Mouse (Mus musculus) intestine, postnatal 0 days (tissue): ENCODE data around the gene Rad23a. TPM values are rescaled to one million over a fixed set of nuclear protein-coding genes. Genes with fewer than 3 reads are reported as not detected.
A peak's percentile ranks its signal among the peaks of the same experiment; 100 is the strongest.

ENCODE experiments used
- ATAC-seq: fragments of 200-750 bp; cut with Nextera tagmentation; 2 replicates; pipeline ENCODE4 v1.8.0; 2017; ENCODE audit warnings: mild to moderate bottlenecking, moderate TSS enrichment, moderate library complexity
- H3K27ac ChIP-seq: fragments of 300-500 bp; sonication (generic); 2 replicates; pipeline ENCODE4 v1.5.1; 2014; ENCODE audit warnings: mild to moderate bottlenecking, low read depth, low read length, moderate library complexity
- H3K27me3 ChIP-seq: fragments of 300-500 bp; sonication (generic); replicated peaks from 2 replicates; pipeline ENCODE4 v1.6.1; 2014; ENCODE audit warnings: low read length, mixed read lengths; ENCODE audit not compliant: control insufficient read depth, insufficient read depth
- H3K36me3 ChIP-seq: fragments of 300-500 bp; sonication (generic); 2 replicates; pipeline ENCODE4 v1.6.1; 2014; ENCODE audit warnings: mild to moderate bottlenecking, moderate library complexity; ENCODE audit not compliant: control insufficient read depth, insufficient read depth
- H3K4me1 ChIP-seq: fragments of 300-500 bp; sonication (generic); replicated peaks from 2 replicates; pipeline ENCODE4 v1.6.1; 2014; ENCODE audit warnings: antibody characterized with exemption, low read length, mixed read lengths; ENCODE audit not compliant: control insufficient read depth, insufficient read depth
- H3K4me2 ChIP-seq: fragments of 300-500 bp; sonication (generic); replicated peaks from 2 replicates; pipeline ENCODE4 v1.6.1; 2014; ENCODE audit warnings: low read depth, mild to moderate bottlenecking, moderate library complexity
- H3K4me3 ChIP-seq: fragments of 300-500 bp; sonication (generic); 2 replicates; pipeline ENCODE4 v1.5.1; 2014; ENCODE audit warnings: low read depth, low read length
- H3K9ac ChIP-seq: fragments of 300-500 bp; sonication (generic); 2 replicates; pipeline ENCODE4 v1.6.1; 2014; ENCODE audit warnings: mild to moderate bottlenecking, low read depth, low read length
- H3K9me3 ChIP-seq: fragments of 300-500 bp; sonication (generic); 2 replicates; pipeline ENCODE4 v1.6.1; 2016; ENCODE audit warnings: mixed run types; ENCODE audit not compliant: control insufficient read depth
- CTCF ChIP-seq: sonication (generic); IDR thresholded peaks from 2 replicates; pipeline ENCODE4 v1.5.1; 2016; ENCODE audit warnings: low read depth, mild to moderate bottlenecking, control low read depth, antibody characterized with exemption, moderate library complexity
- WGBS: fragments of 180-500 bp; shearing (Covaris S2); extraction: QIAGEN DNeasy Blood & Tissue Kit; methylation state at CpG from one replicate; pipeline ENCODE4 v1.1.7; 2014; 5-methylcytosine and 5-hydroxymethylcytosine counted together
- polyA plus RNA-seq: library from polyadenylated mRNA; unstranded; fragments of >200 nt; fragmentation: Nextera tagmentation; extraction: Ambion mirVana; gene quantifications from 2 replicates; pipeline ENCODE4 v1.2.1, GENCODE M21; 2015

Gene Rad23a
- polyA plus RNA-seq, 1 experiment from 2014 or later: 67.8 TPM

- no peak overlapping the region for H3K4me2 ChIP-seq
- peaks cover 56% of the 10 kb centered on the region for H3K36me3 ChIP-seq
- TF ChIP-seq CTCF: no peak
- H3K9ac ChIP-seq: no peak overlapping the region
- H3K27me3 ChIP-seq: no peaks in the 10 kb centered on the region
- 59% methylated on average over 8 of the region's 8 CpGs for WGBS
- H3K27ac ChIP-seq: no peak overlapping the region; the same call in 1 of the 2 replicates
- ATAC-seq: no peak
- H3K4me3 ChIP-seq: no peak overlapping the region
- H3K9me3 ChIP-seq: no peaks in the 10 kb centered on the region
- no peaks in the 10 kb centered on the region for H3K4me1 ChIP-seq
Observed at GRCm38 (mm10) chr8:84837149-84837911, 3.1 kb downstream of the Rad23a start.

GRCm38 (mm10) chr8:84834866-84835855, 5.3 kb downstream of the Rad23a start:
- Histone ChIP-seq H3K9me3 (no peaks in the 10 kb centered on the region), H3K4me1 (no peaks in the 10 kb centered on the region), H3K4me2 (no peak overlapping the region), H3K4me3 (no peak overlapping the region), H3K27me3 (no peaks in the 10 kb centered on the region), H3K27ac (no peak overlapping the region), H3K36me3 (peaks cover 47% of the 10 kb centered on the region), H3K9ac (no peak overlapping the region)
- ATAC-seq: no peak
- 55% methylated on average over 10 of the region's 10 CpGs for WGBS
- TF ChIP-seq CTCF: no peak

GRCm38 (mm10) chr8:84834002-84834865, 6.2 kb downstream of the Rad23a start:
- H3K4me1 ChIP-seq: no peaks in the 10 kb centered on the region
- no peak for ATAC-seq
- H3K27me3 ChIP-seq: no peaks in the 10 kb centered on the region
- no peak overlapping the region for H3K4me2 ChIP-seq
- H3K36me3 ChIP-seq: peaks cover 47% of the 10 kb centered on the region
- H3K27ac ChIP-seq: no peak overlapping the region
- TF ChIP-seq CTCF: no peak
- no peak overlapping the region for H3K4me3 ChIP-seq
- 80% methylated on average over 19 of the region's 19 CpGs for WGBS
- no peaks in the 10 kb centered on the region for H3K9me3 ChIP-seq
- H3K9ac ChIP-seq: no peak overlapping the region; the same call in 1 of the 2 replicates

GRCm38 (mm10) chr8:84832759-84833742, 7.4 kb downstream of the Rad23a start:
- peak overlapping the region; percentile 83 for H3K9ac ChIP-seq
- H3K4me1 ChIP-seq: no peaks in the 10 kb centered on the region
- H3K27ac ChIP-seq: no peak overlapping the region; the same call in 1 of the 2 replicates
- H3K4me3 ChIP-seq: peak overlapping the region; percentile 93
- H3K4me2 ChIP-seq: peak overlapping the region; percentile 87
- no peaks in the 10 kb centered on the region for H3K9me3 ChIP-seq
- ATAC-seq: no peak
- 40% methylated on average over 10 of the region's 10 CpGs for WGBS
- TF ChIP-seq CTCF: peak; percentile 49
- peaks cover 41% of the 10 kb centered on the region for H3K36me3 ChIP-seq
- no peaks in the 10 kb centered on the region for H3K27me3 ChIP-seq
